Mouse (Mus musculus) ES-E14 (cell line): ENCODE results near the gene Nt5c1a.

ENCODE experiments used
- HCFC1 ChIP-seq: IDR thresholded peaks from 2 replicates; pipeline ENCODE4 v1.6.1; 2012; ENCODE audit warnings: low read length, inconsistent platforms, borderline replicate concordance; ENCODE audit not compliant: insufficient read depth
- MAFK ChIP-seq: IDR thresholded peaks from 2 replicates; pipeline ENCODE4 v1.6.1; 2014; ENCODE audit warnings: mild to moderate bottlenecking, low read depth, low read length, inconsistent platforms; ENCODE audit not compliant: insufficient read depth
- ZC3H11A ChIP-seq: IDR thresholded peaks from 2 replicates; pipeline ENCODE4 v1.6.1; 2012; ENCODE audit warnings: low read depth, mild to moderate bottlenecking, inconsistent platforms, low read length, borderline replicate concordance
- ZNF384 ChIP-seq: IDR thresholded peaks from 2 replicates; pipeline ENCODE4 v1.6.1; 2012; ENCODE audit warnings: low read depth, low read length, inconsistent platforms

GRCm38 (mm10) chr4:123207337-123207736 lies 6.0 kb downstream of the Nt5c1a start:
- no peak for TF ChIP-seq HCFC1
- no peak for TF ChIP-seq MAFK
- TF ChIP-seq ZC3H11A: no peak
- TF ChIP-seq ZNF384: no peak
